Mouse (Mus musculus): ENCODE measurements around the gene Mlph. TPM values are rescaled to one million over a fixed set of nuclear protein-coding genes. Genes with fewer than 3 reads are reported as not detected.

Mlph gene
- total and polyA plus RNA-seq, 3 experiments: not detected

DNA sequence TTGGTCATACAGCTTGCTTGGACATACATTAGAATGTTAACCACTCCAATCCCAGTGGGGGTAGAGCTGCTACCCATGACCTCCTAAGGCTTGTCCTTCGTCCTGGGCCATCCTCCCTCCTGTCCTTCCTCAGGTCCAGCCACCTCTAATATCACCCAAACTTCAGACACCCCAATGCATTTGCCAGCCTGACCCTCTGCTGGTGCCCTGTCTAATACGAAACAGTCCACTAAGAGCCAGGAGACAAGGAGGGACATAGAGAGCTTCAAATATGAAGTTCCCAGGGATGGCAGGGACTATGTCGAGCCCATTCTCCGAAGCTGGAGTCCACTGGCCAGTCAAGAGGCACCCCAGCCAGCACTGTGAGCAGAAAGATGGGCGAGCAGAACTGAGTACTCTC lies 82.8 kb downstream of the Mlph start:
- no peaks in the 10 kb centered on the region for H3K79me2 ChIP-seq (ENCODE audit: control insufficient read depth, insufficient read depth, low read length, poor library complexity)
- H3K4me3 ChIP-seq (ENCODE audit: control insufficient read depth in 1 of 2, insufficient read depth in 1 of 2, low read depth in 2 of 2, low read length in 2 of 2): no peak overlapping the region
- H3K9ac ChIP-seq (ENCODE audit: control insufficient read depth, low read depth, low read length, poor library complexity, severe bottlenecking): no peak overlapping the region
- H3K9me3 ChIP-seq (replicated peaks; ENCODE audit: insufficient read depth, low read length): no peaks in the 10 kb centered on the region
- no peak for TF ChIP-seq TAL1 (IDR thresholded peaks at IDR 0.05; ENCODE audit: low read length)
- TF ChIP-seq POLR2AphosphoS5 (IDR thresholded peaks at IDR 0.05; ENCODE audit: borderline replicate concordance, low read depth, low read length): no peak
- no peak for TF ChIP-seq ZNF384 (IDR thresholded peaks at IDR 0.05; ENCODE audit: low read depth, low read length)
- TF ChIP-seq ZKSCAN1 (IDR thresholded peaks at IDR 0.05; ENCODE audit: low read depth, low read length): no peak
- no peak for TF ChIP-seq NRF1 (IDR thresholded peaks at IDR 0.05; ENCODE audit: insufficient read depth, low read depth, low read length, poor library complexity, severe bottlenecking)
- TF ChIP-seq USF2 (IDR thresholded peaks at IDR 0.05; ENCODE audit: borderline replicate concordance in 1 of 2, insufficient read depth in 1 of 2, low read depth in 1 of 2, low read length in 2 of 2): no peak
- TF ChIP-seq MAFK (IDR thresholded peaks at IDR 0.05; ENCODE audit: borderline replicate concordance, low read depth, low read length): no peak
- TF ChIP-seq JUND (IDR thresholded peaks at IDR 0.05; ENCODE audit: low read depth, low read length): no peak
- no peaks in the 10 kb centered on the region; a peak in 1 of 4 replicates for H3K27me3 ChIP-seq (ENCODE audit: control insufficient read depth in 1 of 2, insufficient read depth in 2 of 2, low read length in 2 of 2)
- no peaks in the 10 kb centered on the region for H3K4me1 ChIP-seq (ENCODE audit: control insufficient read depth in 1 of 2, insufficient read depth in 2 of 2, low read length in 2 of 2)
- no peaks in the 10 kb centered on the region for H3K36me3 ChIP-seq (ENCODE audit: control insufficient read depth in 1 of 2, insufficient read depth in 2 of 2, low read length in 2 of 2)
- no peak for DNase-seq (ENCODE audit: low read depth, low spot score)
- H3K27ac ChIP-seq (ENCODE audit: control insufficient read depth, low read depth, low read length): no peak overlapping the region

DNA sequence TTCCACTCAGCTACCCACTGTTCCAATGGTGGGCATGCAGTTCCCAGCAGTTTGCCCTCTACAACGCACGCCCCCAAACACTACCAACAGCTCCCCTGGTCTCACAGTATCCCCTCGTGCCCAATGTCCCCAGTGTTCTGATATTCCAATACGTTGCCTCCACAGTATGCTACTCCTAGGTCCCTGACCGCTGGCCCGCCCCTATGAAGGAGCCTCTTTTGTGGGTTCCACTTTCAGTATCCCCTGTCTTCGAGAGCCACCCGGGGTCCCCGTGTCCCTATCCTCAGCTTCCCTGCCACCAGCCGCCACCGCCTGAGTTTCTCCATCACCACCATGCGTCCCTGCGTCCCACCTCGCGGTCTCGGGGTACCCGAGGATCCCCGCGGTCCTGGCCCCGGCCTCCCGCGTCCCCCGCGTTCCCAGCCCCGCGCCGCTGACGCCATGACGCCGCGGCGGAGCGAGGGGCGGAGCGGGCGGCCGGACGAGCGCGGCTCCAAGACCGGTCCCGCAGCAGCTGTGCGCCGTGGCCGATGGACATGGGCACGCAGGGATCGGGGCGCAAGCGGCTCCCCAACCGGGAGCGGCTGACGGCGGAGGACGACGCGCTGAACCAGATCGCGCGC lies 83.5 kb downstream of the Mlph start, which contains the start of gene Lrrfip1:
Gene Lrrfip1 (plus strand): TSS at position 470 of the 623 bp plus-strand sequence.
- no peaks in the 10 kb centered on the region for H3K36me3 ChIP-seq (ENCODE audit: control insufficient read depth in 1 of 2, insufficient read depth in 2 of 2, low read length in 2 of 2)
- H3K4me1 ChIP-seq (ENCODE audit: control insufficient read depth in 1 of 2, insufficient read depth in 2 of 2, low read length in 2 of 2): no peaks in the 10 kb centered on the region
- no peaks in the 10 kb centered on the region for H3K79me2 ChIP-seq (ENCODE audit: control insufficient read depth, insufficient read depth, low read length, poor library complexity)
- no peak within 1 kb of the TSS for H3K27ac ChIP-seq (ENCODE audit: control insufficient read depth, low read depth, low read length)
- no peak for DNase-seq (ENCODE audit: low read depth, low spot score)
- no peaks in the 10 kb centered on the region; a peak in 1 of 4 replicates for H3K27me3 ChIP-seq (ENCODE audit: control insufficient read depth in 1 of 2, insufficient read depth in 2 of 2, low read length in 2 of 2)
- H3K4me3 ChIP-seq (ENCODE audit: control insufficient read depth in 1 of 2, insufficient read depth in 1 of 2, low read depth in 2 of 2, low read length in 2 of 2): no peak within 1 kb of the TSS
- no peak for TF ChIP-seq USF2 (IDR thresholded peaks at IDR 0.05; ENCODE audit: borderline replicate concordance in 1 of 2, insufficient read depth in 1 of 2, low read depth in 1 of 2, low read length in 2 of 2)
- no peak for TF ChIP-seq ELF1 (IDR thresholded peaks at IDR 0.05; ENCODE audit: low read depth, low read length)
- no peak for TF ChIP-seq ETS1 (IDR thresholded peaks at IDR 0.05; ENCODE audit: low read depth, low read length)
- TF ChIP-seq NRF1 (IDR thresholded peaks at IDR 0.05; ENCODE audit: insufficient read depth, low read depth, low read length, poor library complexity, severe bottlenecking): no peak
- no peak for TF ChIP-seq HCFC1 (IDR thresholded peaks at IDR 0.05; ENCODE audit: low read depth, low read length)
- TF ChIP-seq MAFK (IDR thresholded peaks at IDR 0.05; ENCODE audit: borderline replicate concordance, low read depth, low read length): no peak
- no peak for TF ChIP-seq KAT2A (conservative IDR thresholded peaks at IDR 0.05; ENCODE audit: low read depth, low read length)
- no peak for TF ChIP-seq TCF12 (IDR thresholded peaks at IDR 0.05; ENCODE audit: low read depth, low read length)
- no peak for TF ChIP-seq MAX (IDR thresholded peaks at IDR 0.05; ENCODE audit: low read length)
- no peak for TF ChIP-seq RAD21 (IDR thresholded peaks at IDR 0.05; ENCODE audit: low read depth, low read length)
- TF ChIP-seq MEF2A (IDR thresholded peaks at IDR 0.05; ENCODE audit: extremely low read depth, insufficient replicate concordance, low read depth, low read length, poor library complexity, severe bottlenecking): no peak
- no peak for TF ChIP-seq CHD1 (IDR thresholded peaks at IDR 0.05; ENCODE audit: low read depth, low read length)
- TF ChIP-seq JUND (IDR thresholded peaks at IDR 0.05; ENCODE audit: low read depth, low read length): no peak
- TF ChIP-seq USF1 (IDR thresholded peaks at IDR 0.05; ENCODE audit: low read depth, low read length): no peak
- TF ChIP-seq POLR2A (IDR thresholded peaks at IDR 0.05; ENCODE audit: control insufficient read depth in 1 of 2, insufficient read depth in 1 of 2, low read depth in 1 of 2, low read length in 2 of 2, poor library complexity in 1 of 2): no peak
- TF ChIP-seq UBTF (IDR thresholded peaks at IDR 0.05; ENCODE audit: borderline replicate concordance, insufficient read depth, low read depth, low read length): no peak
- TF ChIP-seq GABPA (IDR thresholded peaks at IDR 0.05; ENCODE audit: low read depth, low read length): no peak
- no peak within 1 kb of the TSS for H3K9ac ChIP-seq (ENCODE audit: control insufficient read depth, low read depth, low read length, poor library complexity, severe bottlenecking)
- H3K9me3 ChIP-seq (replicated peaks; ENCODE audit: insufficient read depth, low read length): no peaks in the 10 kb centered on the region

Data from MEL (cell line).